Mouse (Mus musculus): ENCODE results near the gene Pstk. TPM values are rescaled to one million over a fixed set of nuclear protein-coding genes. Genes with fewer than 3 reads are reported as not detected.
A peak's percentile ranks its signal among the peaks of the same experiment; 100 is the strongest.

Gene Pstk
- polyA plus RNA-seq (2012) = 1.7 and 2.4 TPM in 2 replicates

DNA sequence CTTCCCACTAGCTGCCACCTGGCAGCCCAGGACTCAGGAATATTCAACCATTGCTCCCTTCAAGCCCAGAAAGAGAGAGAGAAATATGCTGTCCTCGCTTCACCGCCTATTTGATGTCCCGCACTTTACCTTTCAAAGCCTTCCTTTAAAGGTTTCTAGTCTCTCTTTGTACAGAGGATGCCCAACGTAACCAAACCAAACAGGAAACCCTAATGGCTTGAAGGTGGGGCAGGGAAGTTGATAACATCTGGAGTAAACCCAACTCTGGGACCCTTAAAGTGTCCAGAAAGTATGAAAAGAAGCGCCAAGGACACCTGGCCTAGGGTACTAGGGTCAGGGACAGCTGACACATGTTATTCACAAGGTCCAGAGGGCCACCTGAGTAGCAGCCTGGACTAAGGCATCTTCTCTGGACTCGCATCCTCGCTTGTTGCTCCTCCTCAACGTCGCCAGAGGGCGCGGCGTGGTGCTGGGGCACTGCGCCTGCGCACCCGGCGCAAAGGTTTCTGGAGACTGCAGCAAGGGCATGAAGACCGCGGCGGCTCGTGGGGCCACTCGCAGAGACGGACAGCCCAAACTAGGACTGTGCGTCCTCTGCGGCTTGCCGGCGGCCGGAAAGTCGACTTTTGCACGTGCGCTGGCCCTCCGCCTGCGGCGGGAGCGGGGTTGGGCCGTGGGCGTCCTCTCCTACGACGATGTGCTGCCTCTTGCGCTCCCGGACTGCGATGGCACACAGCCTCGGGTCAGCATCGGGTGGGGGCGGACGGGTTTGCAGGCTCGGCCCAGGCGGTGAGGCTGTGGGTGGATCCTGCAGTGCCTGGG, at the start of gene Pstk:
TSS of gene Pstk (plus strand) at position 494 of the 822 bp plus-strand sequence.
- peaks cover 14% of the 10 kb centered on the region for H3K27me3 ChIP-seq (ENCODE audit: control insufficient read depth)
- peaks cover 10% of the 10 kb centered on the region for H3K36me3 ChIP-seq (ENCODE audit: control insufficient read depth)
- TF ChIP-seq GATA1 (IDR thresholded peaks at IDR 0.05; ENCODE audit: low read length) = no peak
- no peak for TF ChIP-seq TAL1 (IDR thresholded peaks at IDR 0.05; ENCODE audit: low read length)
- peak within 1 kb of the TSS; percentile 83 for H3K4me3 ChIP-seq (replicated peaks)
- H3K9me3 ChIP-seq (ENCODE audit: control insufficient read depth, low read length) = no peaks in the 10 kb centered on the region
- peaks cover 29% of the 10 kb centered on the region for H3K4me1 ChIP-seq (ENCODE audit: control insufficient read depth)

DNA sequence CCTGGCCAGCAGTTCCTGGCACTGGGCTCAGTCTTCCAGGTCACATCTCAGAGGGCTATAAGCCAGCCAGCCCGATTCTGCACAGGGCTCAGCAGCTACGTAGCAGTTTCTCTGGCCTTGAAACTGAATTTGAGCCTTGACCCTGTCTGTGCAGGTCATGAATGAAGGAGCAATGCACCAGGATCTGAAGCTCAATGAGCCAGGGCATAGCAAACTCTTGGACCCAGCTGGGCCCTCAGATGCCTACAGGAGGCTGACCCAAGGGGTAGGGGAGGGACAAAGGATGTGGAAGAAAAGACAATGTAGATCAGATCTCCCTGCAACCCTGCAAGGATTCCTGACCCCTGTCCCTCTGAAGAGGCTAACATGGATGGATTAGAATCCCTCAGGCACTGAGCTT, 48.7 kb upstream of the Pstk start, which contains the start of gene Cuzd1:
TSS of gene Cuzd1 (minus strand) at position 101 of the 400 bp plus-strand sequence.
- no peaks in the 10 kb centered on the region for H3K36me3 ChIP-seq (ENCODE audit: control insufficient read depth)
- no peaks in the 10 kb centered on the region for H3K4me1 ChIP-seq (ENCODE audit: control insufficient read depth)
- no peaks in the 10 kb centered on the region for H3K9me3 ChIP-seq (ENCODE audit: control insufficient read depth, low read length)
- no peaks in the 10 kb centered on the region for H3K27me3 ChIP-seq (ENCODE audit: control insufficient read depth)
- no peak within 1 kb of the TSS for H3K4me3 ChIP-seq (replicated peaks)
- no peak for TF ChIP-seq TAL1 (IDR thresholded peaks at IDR 0.05; ENCODE audit: low read length)
- TF ChIP-seq GATA1 (IDR thresholded peaks at IDR 0.05; ENCODE audit: low read length) = no peak

DNA sequence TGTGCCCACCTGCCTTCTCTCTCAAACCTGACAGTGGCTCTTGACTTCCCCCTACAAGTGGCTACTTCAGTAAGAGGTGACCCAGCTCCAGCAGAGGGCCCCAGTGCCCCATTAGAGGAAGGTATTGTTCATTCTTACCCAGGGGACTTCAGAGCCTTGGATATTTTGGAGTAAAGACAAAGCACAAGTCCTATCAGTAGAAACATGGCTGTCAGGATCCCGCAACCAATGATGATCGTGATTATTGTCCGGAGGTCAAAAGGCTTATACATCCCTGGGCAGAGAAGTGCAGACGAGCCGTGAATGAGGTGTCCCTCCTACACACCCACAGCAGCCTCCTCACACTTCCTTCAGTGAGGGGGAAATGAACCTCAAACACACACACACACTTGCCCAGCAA, 43.9 kb upstream of the Pstk start:
- TF ChIP-seq TAL1 (IDR thresholded peaks at IDR 0.05; ENCODE audit: low read length) (no peak), GATA1 (IDR thresholded peaks at IDR 0.05; ENCODE audit: low read length) (no peak)
- no peaks in the 10 kb centered on the region for H3K27me3 ChIP-seq (ENCODE audit: control insufficient read depth)
- no peaks in the 10 kb centered on the region for H3K9me3 ChIP-seq (ENCODE audit: control insufficient read depth, low read length)
- no peaks in the 10 kb centered on the region for H3K36me3 ChIP-seq (ENCODE audit: control insufficient read depth)
- H3K4me3 ChIP-seq (replicated peaks) = no peak overlapping the region
- no peaks in the 10 kb centered on the region for H3K4me1 ChIP-seq (ENCODE audit: control insufficient read depth)

DNA sequence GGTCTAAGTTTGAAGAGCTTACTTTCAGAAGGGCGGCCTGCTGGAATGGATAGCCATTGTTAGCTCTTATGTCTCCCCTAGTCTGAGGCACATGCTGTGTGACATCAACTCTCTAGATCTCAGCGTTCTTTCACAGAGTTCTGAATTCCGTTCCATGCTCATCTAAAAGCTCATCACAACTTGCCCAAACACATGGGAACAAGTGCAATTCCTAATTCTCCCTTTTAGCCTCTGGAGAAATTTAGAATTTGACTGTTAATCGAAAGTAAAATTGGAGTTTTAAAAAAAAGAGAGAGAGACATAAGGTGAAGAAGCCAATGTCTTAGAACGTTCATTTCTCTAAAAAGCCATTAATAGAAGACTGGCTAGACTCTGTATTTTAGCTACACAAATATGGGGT, 41.5 kb upstream of the Pstk start, which contains the start of gene Fam24b:
TSS of gene Fam24b (minus strand) at position 101 of the 400 bp plus-strand sequence.
- Histone ChIP-seq H3K36me3 (ENCODE audit: control insufficient read depth) (no peaks in the 10 kb centered on the region), H3K9me3 (ENCODE audit: control insufficient read depth, low read length) (no peaks in the 10 kb centered on the region), H3K4me3 (replicated peaks) (no peak within 1 kb of the TSS)

DNA sequence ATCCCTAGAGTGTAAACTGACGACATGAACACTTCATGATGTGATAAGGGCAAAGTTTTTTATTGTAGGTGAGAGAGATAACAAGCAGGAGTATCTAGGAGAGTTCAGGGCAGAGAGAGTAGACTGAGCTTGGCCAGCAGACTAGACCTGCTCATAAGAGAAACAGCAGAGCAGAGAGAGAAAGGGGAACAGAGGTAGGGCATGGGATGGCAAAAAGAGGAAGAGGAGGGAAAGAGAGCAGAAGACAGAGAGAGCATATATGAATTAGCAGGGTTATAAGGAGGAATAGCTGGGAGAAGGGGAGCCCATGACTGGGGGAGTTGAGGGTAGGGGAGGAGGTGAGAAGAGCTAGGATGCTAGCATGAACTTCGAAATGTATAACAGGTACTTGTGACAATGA, 39.3 kb upstream of the Pstk start:
- Histone ChIP-seq H3K4me3 (replicated peaks) (no peak overlapping the region), H3K9me3 (ENCODE audit: control insufficient read depth, low read length) (no peaks in the 10 kb centered on the region), H3K4me1 (ENCODE audit: control insufficient read depth) (no peaks in the 10 kb centered on the region), H3K36me3 (ENCODE audit: control insufficient read depth) (no peaks in the 10 kb centered on the region), H3K27me3 (ENCODE audit: control insufficient read depth) (no peaks in the 10 kb centered on the region)
- TF ChIP-seq TAL1 (IDR thresholded peaks at IDR 0.05; ENCODE audit: low read length) (no peak), GATA1 (IDR thresholded peaks at IDR 0.05; ENCODE audit: low read length) (no peak)

More for the DNA sequence above, 41.5 kb upstream of the Pstk start, which contains the start of gene Fam24b:
- Histone ChIP-seq H3K27me3 (ENCODE audit: control insufficient read depth) (no peaks in the 10 kb centered on the region), H3K4me1 (ENCODE audit: control insufficient read depth) (no peaks in the 10 kb centered on the region)
- TF ChIP-seq TAL1 (IDR thresholded peaks at IDR 0.05; ENCODE audit: low read length) (no peak), GATA1 (IDR thresholded peaks at IDR 0.05; ENCODE audit: low read length) (no peak)

DNA sequence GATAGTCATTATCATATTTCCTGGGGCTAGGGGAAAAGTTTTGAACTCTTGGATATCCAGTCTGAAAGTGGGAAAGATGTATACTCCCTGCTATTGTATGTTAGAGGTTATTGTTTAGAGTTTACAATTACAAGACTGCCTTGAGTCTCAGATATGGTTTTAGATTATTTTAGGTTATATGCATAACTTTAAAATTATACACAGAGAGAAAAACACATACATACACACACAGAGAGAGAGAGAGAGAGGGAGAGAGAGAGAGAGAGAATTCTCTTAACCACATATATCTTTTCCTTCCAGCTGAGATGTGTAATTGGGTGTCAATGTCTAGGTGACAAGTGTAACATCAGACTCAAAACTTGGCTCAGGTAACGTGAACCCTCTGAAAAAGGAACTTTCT, 37.4 kb upstream of the Pstk start, which contains the start of gene Fam24a:
TSS of gene Fam24a (plus strand) at position 301 of the 400 bp plus-strand sequence.
- Histone ChIP-seq H3K36me3 (ENCODE audit: control insufficient read depth) (peaks cover 7% of the 10 kb centered on the region), H3K27me3 (ENCODE audit: control insufficient read depth) (no peaks in the 10 kb centered on the region), H3K4me3 (replicated peaks) (no peak within 1 kb of the TSS), H3K4me1 (ENCODE audit: control insufficient read depth) (no peaks in the 10 kb centered on the region), H3K9me3 (ENCODE audit: control insufficient read depth, low read length) (no peaks in the 10 kb centered on the region)
- TF ChIP-seq GATA1 (IDR thresholded peaks at IDR 0.05; ENCODE audit: low read length) = no peak
- TF ChIP-seq TAL1 (IDR thresholded peaks at IDR 0.05; ENCODE audit: low read length) = no peak

DNA sequence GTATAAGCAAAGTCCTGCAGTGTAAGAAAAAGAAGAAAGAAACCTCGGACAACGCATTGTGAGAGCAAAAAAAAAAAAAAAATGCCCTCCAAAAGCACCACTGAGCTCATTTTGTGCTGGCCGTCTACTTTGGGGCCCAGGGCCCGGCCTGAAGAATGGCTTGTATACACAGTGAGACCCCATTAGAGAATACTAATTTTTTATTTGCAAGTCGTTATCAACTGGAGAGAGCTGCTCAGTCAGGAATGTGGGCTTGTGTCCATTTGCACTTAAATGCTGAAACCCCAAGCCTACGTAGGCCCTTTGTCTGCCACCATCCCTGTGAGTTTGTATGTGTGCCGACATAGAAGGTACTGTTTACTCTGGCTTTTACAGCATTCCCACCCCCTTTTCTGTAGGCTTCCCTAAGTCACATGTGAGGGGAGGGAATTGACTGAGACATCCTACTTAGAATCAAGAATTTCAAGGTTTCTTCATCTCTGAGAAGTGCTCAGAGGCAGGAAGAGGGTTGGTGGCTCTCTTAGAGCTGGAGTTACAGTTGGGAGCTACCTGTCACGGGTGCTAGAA, 33.4 kb upstream of the Pstk start:
- Histone ChIP-seq H3K9me3 (ENCODE audit: control insufficient read depth, low read length) (no peaks in the 10 kb centered on the region), H3K4me1 (ENCODE audit: control insufficient read depth) (no peaks in the 10 kb centered on the region), H3K27me3 (ENCODE audit: control insufficient read depth) (no peaks in the 10 kb centered on the region), H3K4me3 (replicated peaks) (no peak overlapping the region), H3K36me3 (ENCODE audit: control insufficient read depth) (peaks cover 44% of the 10 kb centered on the region)
- TF ChIP-seq TAL1 (IDR thresholded peaks at IDR 0.05; ENCODE audit: low read length) = no peak
- TF ChIP-seq GATA1 (IDR thresholded peaks at IDR 0.05; ENCODE audit: low read length) = no peak

DNA sequence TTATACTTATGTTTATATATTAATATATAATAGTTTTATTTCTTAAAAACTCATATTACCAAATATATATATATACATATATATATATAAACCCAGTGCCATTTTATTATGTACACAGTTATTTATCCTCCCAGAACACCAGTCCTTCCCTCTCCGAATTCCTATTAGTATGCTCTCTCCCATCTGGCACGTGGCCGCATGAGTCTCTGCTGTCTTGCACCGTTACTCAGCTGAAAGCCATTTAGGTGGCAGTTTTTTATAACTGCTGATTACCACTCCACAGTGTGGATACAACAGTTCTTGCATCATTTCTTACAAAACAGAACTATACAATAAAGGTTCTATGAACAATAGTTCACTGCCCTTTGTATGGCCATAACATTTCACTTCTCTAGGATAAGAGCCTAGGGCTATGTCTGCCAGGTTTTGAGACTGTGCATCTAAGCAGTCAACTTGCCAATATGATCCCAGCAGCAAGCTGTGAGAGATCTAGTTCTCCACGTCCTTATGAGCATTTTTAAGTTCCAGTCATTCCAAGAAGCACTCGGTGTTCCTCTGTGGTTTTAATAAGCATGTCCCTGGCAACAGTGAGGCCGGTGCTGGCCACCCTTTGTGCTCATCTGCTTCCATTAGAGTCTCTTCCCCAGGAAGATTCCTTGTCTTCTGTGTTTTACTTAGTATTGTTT, 24.9 kb upstream of the Pstk start:
- Histone ChIP-seq H3K36me3 (ENCODE audit: control insufficient read depth) (peaks cover 85% of the 10 kb centered on the region), H3K27me3 (ENCODE audit: control insufficient read depth) (no peaks in the 10 kb centered on the region), H3K9me3 (ENCODE audit: control insufficient read depth, low read length) (no peaks in the 10 kb centered on the region), H3K4me1 (ENCODE audit: control insufficient read depth) (no peaks in the 10 kb centered on the region), H3K4me3 (replicated peaks) (no peak overlapping the region)
- no peak for TF ChIP-seq TAL1 (IDR thresholded peaks at IDR 0.05; ENCODE audit: low read length)
- no peak for TF ChIP-seq GATA1 (IDR thresholded peaks at IDR 0.05; ENCODE audit: low read length)

DNA sequence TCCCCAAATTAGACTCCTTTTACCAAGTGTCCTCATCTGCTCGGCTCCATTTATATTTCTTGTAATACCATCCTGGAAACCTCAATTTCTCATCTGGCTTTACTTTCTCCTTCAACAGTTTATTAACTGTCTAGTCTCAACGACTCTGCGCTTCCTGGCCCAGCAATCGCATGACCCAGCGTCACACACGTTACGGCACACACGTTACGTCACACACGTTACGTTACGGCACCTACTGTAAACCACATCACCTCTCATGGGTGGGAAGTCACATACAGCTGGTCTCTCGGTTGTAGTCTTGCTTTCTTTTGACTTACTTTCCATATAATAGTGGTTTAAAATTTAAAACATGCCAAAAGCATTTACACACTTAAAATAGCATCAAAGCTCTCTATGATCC, 14.8 kb upstream of the Pstk start:
- no peaks in the 10 kb centered on the region for H3K9me3 ChIP-seq (ENCODE audit: control insufficient read depth, low read length)
- H3K4me3 ChIP-seq (replicated peaks) = no peak overlapping the region
- peaks cover 3% of the 10 kb centered on the region for H3K4me1 ChIP-seq (ENCODE audit: control insufficient read depth)
- peaks cover 85% of the 10 kb centered on the region for H3K36me3 ChIP-seq (ENCODE audit: control insufficient read depth)
- H3K27me3 ChIP-seq (ENCODE audit: control insufficient read depth) = no peaks in the 10 kb centered on the region
- TF ChIP-seq GATA1 (IDR thresholded peaks at IDR 0.05; ENCODE audit: low read length) (no peak), TAL1 (IDR thresholded peaks at IDR 0.05; ENCODE audit: low read length) (no peak)

Data from erythroblast, embryonic 14.5 days (primary cell).